Mouse (Mus musculus) heart, embryonic 16.5 days (tissue): ENCODE data around the gene Sgf29. TPM values are rescaled to one million over a fixed set of nuclear protein-coding genes. Genes with fewer than 3 reads are reported as not detected.

ENCODE experiments used
- ATAC-seq: fragments of 200-750 bp; cut with Nextera tagmentation; replicated peaks from 2 replicates; pipeline ENCODE4 v1.8.0; 2017; ENCODE audit warnings: moderate number of reproducible peaks; ENCODE audit not compliant: insufficient read depth, low FRiP score; ENCODE audit errors: extremely low read depth
- H3K27ac ChIP-seq: fragments of 300-500 bp; sonication (generic); 2 replicates; pipeline ENCODE4 v1.5.1; 2014; ENCODE audit warnings: mild to moderate bottlenecking, low read length, control low read depth, moderate library complexity
- H3K27me3 ChIP-seq: fragments of 300-500 bp; sonication (generic); 2 replicates; pipeline ENCODE4 v1.6.1; 2014; ENCODE audit warnings: low read length, mixed read lengths; ENCODE audit not compliant: control insufficient read depth, insufficient read depth
- H3K36me3 ChIP-seq: fragments of 300-500 bp; sonication (generic); 2 replicates; pipeline ENCODE4 v1.6.1; 2014; ENCODE audit not compliant: control insufficient read depth, insufficient read depth
- H3K4me1 ChIP-seq: fragments of 300-500 bp; sonication (generic); 2 replicates; pipeline ENCODE4 v1.6.1; 2014; ENCODE audit warnings: low read length, mixed read lengths; ENCODE audit not compliant: control insufficient read depth, insufficient read depth
- H3K4me2 ChIP-seq: fragments of 300-500 bp; sonication (generic); 2 replicates; pipeline ENCODE4 v1.6.1; 2014; ENCODE audit warnings: low read depth, mild to moderate bottlenecking, control low read depth, low read length
- H3K4me3 ChIP-seq: fragments of 300-500 bp; sonication (generic); 2 replicates; pipeline ENCODE4 v1.5.1; 2014; ENCODE audit warnings: mild to moderate bottlenecking, control low read depth, low read length
- H3K9ac ChIP-seq: fragments of 300-500 bp; sonication (generic); 2 replicates; pipeline ENCODE4 v1.6.1; 2014; ENCODE audit warnings: low read length, control low read depth
- H3K9me3 ChIP-seq: fragments of 300-500 bp; sonication (generic); replicated peaks from 2 replicates; pipeline ENCODE4 v1.6.1; 2016; ENCODE audit warnings: low read length; ENCODE audit not compliant: control insufficient read depth
- WGBS: fragments of 180-500 bp; shearing (Covaris S2); extraction: QIAGEN DNeasy Blood & Tissue Kit; methylation state at CpG from one replicate; pipeline ENCODE4 v1.1.7; 2014; 5-methylcytosine and 5-hydroxymethylcytosine counted together
- polyA plus RNA-seq: library from polyadenylated mRNA; unstranded; fragments of >200 nt; fragmentation: Nextera tagmentation; extraction: Ambion mirVana; gene quantifications from 2 replicates; pipeline ENCODE4 v1.2.1, GENCODE M21; 2015

Gene Sgf29
- polyA plus RNA-seq, 1 experiment from 2014 or later = 39.1 TPM

DNA sequence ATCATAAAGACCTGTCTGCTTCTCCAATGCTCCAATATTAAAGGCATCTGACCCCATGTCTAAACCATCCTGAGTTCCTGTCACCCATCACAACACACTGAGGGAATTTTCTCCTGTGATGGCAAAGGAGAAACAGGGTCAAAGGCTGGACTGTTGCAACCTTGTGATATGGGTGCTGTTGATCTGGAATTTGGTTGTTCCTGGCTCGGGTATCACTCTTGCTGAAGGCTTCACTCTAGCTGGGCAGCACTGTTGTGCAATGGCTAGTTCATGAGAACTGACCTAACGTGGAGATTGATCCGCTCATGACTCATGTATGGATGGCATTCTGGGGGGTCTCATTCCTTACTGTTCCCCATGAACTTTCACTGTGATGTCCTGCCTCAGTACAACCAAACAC lies 39.9 kb downstream of the Sgf29 start:
- WGBS = 75% methylated on average over 3 of the region's 3 CpGs

DNA sequence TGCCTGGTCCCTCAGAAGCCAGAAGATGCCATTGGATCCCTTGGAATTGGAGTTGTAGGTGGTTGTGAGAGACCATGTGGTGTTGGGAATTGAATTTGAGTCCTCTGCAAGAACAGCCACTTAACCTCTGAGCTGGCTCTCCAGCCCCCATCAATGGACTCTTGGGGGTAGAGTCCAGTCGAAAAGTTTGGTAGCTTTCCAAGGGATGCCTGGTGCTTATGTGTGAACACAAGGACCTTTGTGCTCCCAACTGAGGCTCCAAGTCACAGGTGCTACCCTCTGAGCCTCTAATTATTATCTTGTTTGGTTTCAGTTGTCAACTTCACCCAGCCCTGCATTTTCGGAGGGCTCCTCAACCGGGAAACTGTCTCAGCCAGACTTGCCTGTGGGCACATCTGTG lies 41.6 kb downstream of the Sgf29 start:
- no peak overlapping the region for H3K27ac ChIP-seq
- H3K4me3 ChIP-seq = no peak overlapping the region
- no peak for ATAC-seq
- H3K36me3 ChIP-seq = peaks cover 16% of the 10 kb centered on the region
- H3K27me3 ChIP-seq = no peaks in the 10 kb centered on the region
- H3K9ac ChIP-seq = no peak overlapping the region
- H3K4me2 ChIP-seq = no peak overlapping the region
- WGBS = 79% methylated on average over 3 of the region's 3 CpGs
- no peaks in the 10 kb centered on the region for H3K9me3 ChIP-seq
- peaks cover 17% of the 10 kb centered on the region for H3K4me1 ChIP-seq

More for the DNA sequence above, 39.9 kb downstream of the Sgf29 start:
- H3K4me1 ChIP-seq = peaks cover 10% of the 10 kb centered on the region; the same call in 1 of the 2 replicates
- no peak for ATAC-seq
- no peaks in the 10 kb centered on the region for H3K9me3 ChIP-seq
- no peak overlapping the region for H3K27ac ChIP-seq
- no peaks in the 10 kb centered on the region for H3K27me3 ChIP-seq
- no peak overlapping the region for H3K9ac ChIP-seq
- H3K36me3 ChIP-seq = peaks cover 16% of the 10 kb centered on the region
- H3K4me2 ChIP-seq = no peak overlapping the region
- no peak overlapping the region for H3K4me3 ChIP-seq

DNA sequence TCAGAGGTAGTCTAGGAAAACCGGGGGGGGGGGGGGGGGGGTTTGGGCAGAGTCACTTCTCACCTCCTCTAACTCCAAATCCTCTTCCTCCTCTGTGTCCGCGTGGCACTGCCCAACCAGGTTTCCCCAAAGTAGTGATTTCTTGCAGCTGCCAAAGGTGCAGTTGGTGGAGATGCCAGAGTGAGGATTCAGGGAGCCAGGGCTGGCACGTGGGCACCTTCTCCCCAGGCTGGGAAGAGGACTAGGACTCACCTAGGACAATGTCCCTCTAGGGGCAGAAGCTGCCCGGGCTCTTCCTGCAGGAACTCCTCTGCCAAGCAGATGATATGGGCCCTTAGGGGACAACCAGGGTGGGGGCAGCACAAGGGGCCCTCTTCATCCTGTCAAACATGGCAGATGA lies 42.6 kb downstream of the Sgf29 start:
- no peak for ATAC-seq
- no peak overlapping the region for H3K4me2 ChIP-seq
- WGBS = 77% methylated on average over 5 of the region's 5 CpGs

DNA sequence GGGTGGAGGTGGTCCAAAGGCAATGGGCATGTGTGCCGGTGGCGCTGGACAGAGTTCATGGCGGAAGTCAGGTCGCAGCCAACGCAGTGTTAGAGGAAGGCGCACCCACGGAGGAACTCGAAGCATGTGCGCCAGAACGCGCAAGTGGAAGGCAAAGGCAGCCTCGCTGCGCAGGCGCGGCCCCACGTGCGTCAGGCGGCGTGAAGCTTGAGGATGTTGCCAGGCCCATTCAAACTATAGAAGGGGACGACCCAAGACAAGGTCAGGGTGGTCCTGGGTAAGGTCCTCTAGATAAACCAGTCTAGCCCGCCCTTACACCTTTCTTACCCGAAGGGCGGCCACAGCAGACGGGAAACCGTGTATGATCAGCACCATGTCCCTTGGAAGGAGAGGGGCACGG lies 43.3 kb downstream of the Sgf29 start:
- Histone ChIP-seq H3K27me3 (no peaks in the 10 kb centered on the region), H3K9ac (no peak overlapping the region), H3K9me3 (no peaks in the 10 kb centered on the region), H3K4me1 (peaks cover 25% of the 10 kb centered on the region), H3K27ac (no peak overlapping the region), H3K36me3 (peaks cover 16% of the 10 kb centered on the region), H3K4me2 (no peak overlapping the region), H3K4me3 (no peak overlapping the region)
- no peak for ATAC-seq
- whole genome bisulfite sequencing = 95% methylated on average over 26 of the region's 26 CpGs

More for the DNA sequence above, 42.6 kb downstream of the Sgf29 start:
- H3K9me3 ChIP-seq = no peaks in the 10 kb centered on the region
- no peak overlapping the region for H3K27ac ChIP-seq
- no peak overlapping the region for H3K4me3 ChIP-seq
- peaks cover 16% of the 10 kb centered on the region for H3K36me3 ChIP-seq
- H3K4me1 ChIP-seq = peaks cover 21% of the 10 kb centered on the region
- H3K9ac ChIP-seq = no peak overlapping the region
- H3K27me3 ChIP-seq = no peaks in the 10 kb centered on the region

DNA sequence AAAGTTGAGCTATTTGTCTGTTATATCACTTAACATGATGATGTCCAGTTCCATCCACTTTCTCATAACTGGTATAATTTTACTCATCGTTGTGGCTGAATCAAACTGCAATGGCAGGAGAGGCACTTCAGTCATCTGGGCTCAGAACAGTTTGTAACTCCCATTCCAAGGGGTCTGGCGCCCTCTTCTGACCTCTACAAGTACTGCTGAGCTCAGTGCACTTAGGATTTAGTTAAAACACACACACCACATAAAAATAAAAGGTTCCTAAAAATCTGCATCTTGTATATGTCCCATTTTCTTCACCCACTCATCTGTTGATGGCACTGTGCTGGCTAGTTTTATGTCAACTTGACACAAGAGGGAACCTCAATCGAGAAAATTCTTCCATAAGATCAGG lies 44.1 kb downstream of the Sgf29 start:
- no peak for ATAC-seq

DNA sequence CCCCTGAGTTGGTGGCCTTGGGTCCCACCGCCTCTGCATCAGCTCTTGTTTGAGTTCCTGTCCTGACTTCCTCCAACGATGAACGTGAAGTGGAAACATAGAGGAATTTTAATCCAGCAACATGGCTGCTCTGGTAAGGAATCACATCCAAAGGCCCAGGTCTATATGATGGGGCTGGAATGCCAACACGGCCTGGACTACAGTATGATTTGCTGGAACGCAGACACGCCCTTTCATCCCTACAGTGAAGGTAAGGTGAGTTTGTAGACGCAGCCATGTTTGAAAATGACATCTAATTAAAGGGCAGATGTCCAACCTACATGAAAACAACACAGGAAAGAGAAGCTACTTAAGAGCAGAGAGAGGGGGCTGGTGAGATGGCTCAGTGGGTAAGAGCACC lies 44.7 kb downstream of the Sgf29 start:
- H3K36me3 ChIP-seq = peaks cover 16% of the 10 kb centered on the region
- H3K4me3 ChIP-seq = no peak overlapping the region
- no peak overlapping the region for H3K4me2 ChIP-seq
- 80% methylated on average over 7 of the region's 7 CpGs for WGBS
- H3K4me1 ChIP-seq = peaks cover 24% of the 10 kb centered on the region
- ATAC-seq = no peak
- H3K27me3 ChIP-seq = no peaks in the 10 kb centered on the region
- H3K9ac ChIP-seq = no peak overlapping the region
- no peak overlapping the region for H3K27ac ChIP-seq
- H3K9me3 ChIP-seq = no peaks in the 10 kb centered on the region

More for the DNA sequence above, 44.1 kb downstream of the Sgf29 start:
- H3K4me3 ChIP-seq = no peak overlapping the region
- no peak overlapping the region for H3K9ac ChIP-seq
- H3K27me3 ChIP-seq = no peaks in the 10 kb centered on the region
- peaks cover 24% of the 10 kb centered on the region for H3K4me1 ChIP-seq
- H3K4me2 ChIP-seq = no peak overlapping the region
- peaks cover 16% of the 10 kb centered on the region for H3K36me3 ChIP-seq
- WGBS = 22% methylated on average over 3 of the region's 3 CpGs
- no peaks in the 10 kb centered on the region for H3K9me3 ChIP-seq
- no peak overlapping the region for H3K27ac ChIP-seq

DNA sequence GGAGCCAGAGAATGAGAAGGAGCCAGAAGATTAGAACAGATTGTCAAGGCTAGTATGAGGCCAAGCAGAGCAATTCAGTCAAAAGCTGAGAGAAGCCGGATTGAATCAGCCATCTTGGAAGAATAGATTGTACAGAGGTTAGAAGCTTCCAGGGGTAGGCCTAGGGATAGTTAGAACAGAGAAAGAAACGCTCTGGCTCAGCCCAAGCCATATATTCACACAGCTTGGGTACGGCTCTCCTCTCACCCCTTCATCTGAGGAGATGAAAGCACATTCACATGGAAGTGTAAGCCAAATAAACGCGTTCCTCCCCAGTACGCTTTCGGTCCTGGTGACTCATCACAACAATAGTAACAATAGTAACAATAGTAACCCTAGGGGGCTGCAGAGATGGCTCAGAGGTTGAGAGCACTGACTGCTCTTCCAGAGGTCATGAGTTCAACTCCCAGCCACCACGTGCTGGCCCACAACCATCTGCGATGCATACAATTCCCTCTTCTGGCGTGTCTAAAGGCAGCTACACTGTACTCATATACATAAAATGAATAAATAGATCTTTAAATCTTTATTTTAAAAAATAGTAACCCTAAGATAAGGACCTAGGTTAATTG lies 45.4 kb downstream of the Sgf29 start:
- Histone ChIP-seq H3K4me2 (peak overlapping the region; percentile 89), H3K27ac (no peak overlapping the region), H3K9me3 (no peaks in the 10 kb centered on the region), H3K4me1 (peaks cover 24% of the 10 kb centered on the region), H3K36me3 (peaks cover 16% of the 10 kb centered on the region), H3K9ac (peak overlapping the region; percentile 96), H3K27me3 (no peaks in the 10 kb centered on the region), H3K4me3 (peak overlapping the region; percentile 86)
- ATAC-seq = no peak
- 50% methylated on average over 10 of the region's 10 CpGs for WGBS

DNA sequence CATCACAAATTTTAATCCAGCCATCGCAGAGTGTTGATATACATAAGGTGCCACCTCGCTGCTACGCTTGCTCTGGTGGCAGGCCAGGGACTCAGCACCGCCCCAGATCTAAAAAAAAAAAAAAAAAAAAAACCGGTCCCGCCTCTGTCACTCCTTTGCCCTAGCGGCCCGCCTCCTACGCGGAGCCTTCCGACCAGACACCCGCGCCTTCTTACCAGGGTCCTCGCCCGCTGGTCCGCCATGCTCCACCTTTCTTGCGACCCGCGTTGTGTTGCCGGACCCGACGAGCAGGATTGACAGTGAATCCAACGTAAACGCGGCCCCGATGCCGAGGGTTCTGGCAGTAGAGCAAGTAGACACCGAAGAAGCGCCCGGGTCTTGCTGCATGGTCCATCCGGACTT lies 46.1 kb downstream of the Sgf29 start, which contains the start of gene Bola2:
Gene Bola2 (plus strand): TSS at position 192 of the 402 bp plus-strand sequence.
- Histone ChIP-seq H3K4me3 (peak within 1 kb of the TSS; percentile 86), H3K4me1 (peaks cover 24% of the 10 kb centered on the region), H3K36me3 (peaks cover 16% of the 10 kb centered on the region), H3K27ac (peak within 1 kb of the TSS; percentile 97), H3K4me2 (peak within 1 kb of the TSS; percentile 89), H3K9ac (peak within 1 kb of the TSS; percentile 96), H3K27me3 (no peaks in the 10 kb centered on the region), H3K9me3 (no peaks in the 10 kb centered on the region)
- under 1% methylated on average over 31 of the region's 31 CpGs for WGBS
- ATAC-seq = peak; percentile 74

DNA sequence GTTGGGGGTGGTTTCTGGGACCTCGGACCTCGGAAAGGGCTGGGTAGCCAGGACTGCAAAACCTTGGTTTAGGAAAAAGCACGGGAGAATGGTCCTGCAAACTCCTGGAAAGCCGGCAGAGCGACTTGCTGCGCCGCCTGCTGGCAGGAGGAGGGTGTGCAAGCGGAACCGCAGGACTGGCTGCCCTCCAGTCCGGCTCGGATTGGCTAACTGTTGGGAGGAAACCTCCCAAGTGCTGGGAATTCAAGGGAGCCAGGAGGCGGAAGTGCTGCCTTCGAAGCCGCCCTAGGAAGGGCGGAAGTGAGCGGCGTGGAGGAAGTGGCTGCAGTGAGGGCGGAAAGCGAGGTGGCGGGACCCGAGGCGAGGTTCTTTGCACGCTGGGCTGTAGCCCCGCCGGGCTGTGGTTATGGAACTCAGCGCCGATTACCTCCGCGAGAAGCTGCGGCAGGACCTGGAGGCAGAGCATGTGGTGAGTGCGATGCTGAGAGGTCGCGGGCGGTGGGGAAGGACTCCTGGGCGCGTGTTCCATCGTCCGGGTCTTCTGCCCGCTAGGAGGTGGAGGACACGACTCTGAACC lies 46.6 kb downstream of the Sgf29 start, which contains the start of gene Slx1b:
Gene Slx1b (minus strand): TSS at position 154 of the 577 bp plus-strand sequence.
- peaks cover 24% of the 10 kb centered on the region for H3K4me1 ChIP-seq
- H3K9me3 ChIP-seq = no peaks in the 10 kb centered on the region
- H3K36me3 ChIP-seq = peaks cover 15% of the 10 kb centered on the region
- H3K9ac ChIP-seq = peak within 1 kb of the TSS; percentile 96
- peak within 1 kb of the TSS; percentile 89 for H3K4me2 ChIP-seq
- no peaks in the 10 kb centered on the region for H3K27me3 ChIP-seq
- peak within 1 kb of the TSS; percentile 86 for H3K4me3 ChIP-seq
- under 1% methylated on average over 40 of the region's 40 CpGs for WGBS
- peak within 1 kb of the TSS; percentile 97 for H3K27ac ChIP-seq
- peak; percentile 95 for ATAC-seq
